Mouse (Mus musculus) small intestine, adult 2 months (tissue): ENCODE measurements around the gene Espn. TPM values are rescaled to one million over a fixed set of nuclear protein-coding genes. Genes with fewer than 3 reads are reported as not detected.

Source experiments
- H3K27ac ChIP-seq: fragments of 200-500 bp; 2 replicates; pipeline ENCODE4 v1.5.1; 2012; ENCODE audit warnings: low read depth, low read length, control low read depth, inconsistent platforms; ENCODE audit not compliant: insufficient read depth
- H3K27me3 ChIP-seq: fragments of 200-500 bp; 2 replicates; pipeline ENCODE4 v1.6.1; 2012; ENCODE audit warnings: mild to moderate bottlenecking, moderate library complexity, low read length, inconsistent platforms; ENCODE audit not compliant: control insufficient read depth, insufficient read depth
- H3K36me3 ChIP-seq: fragments of 200-500 bp; 2 replicates; pipeline ENCODE4 v1.6.1; 2012; ENCODE audit warnings: mild to moderate bottlenecking, low read length, control low read depth, inconsistent platforms; ENCODE audit not compliant: control insufficient read depth, insufficient read depth
- H3K4me1 ChIP-seq: fragments of 200-500 bp; 2 replicates; pipeline ENCODE4 v1.6.1; 2012; ENCODE audit warnings: low read length, inconsistent platforms, mixed read lengths; ENCODE audit not compliant: control insufficient read depth, insufficient read depth, insufficient read length
- H3K4me3 ChIP-seq: fragments of 200-500 bp; 2 replicates; pipeline ENCODE4 v1.5.1; 2012; ENCODE audit warnings: low read depth, mild to moderate bottlenecking, control low read depth, inconsistent platforms, low read length, moderate library complexity
- CTCF ChIP-seq: fragments of 200-500 bp; IDR thresholded peaks from 2 replicates; pipeline ENCODE4 v1.5.1; 2012; ENCODE audit warnings: low read depth, mild to moderate bottlenecking, control low read depth, inconsistent platforms, low read length, moderate library complexity, mixed read lengths; ENCODE audit not compliant: insufficient replicate concordance, insufficient read length; ENCODE audit errors: extremely low read depth
- POLR2A ChIP-seq: fragments of 200-500 bp; IDR thresholded peaks from 2 replicates; pipeline ENCODE4 v1.6.1; 2012; ENCODE audit warnings: low read depth, mild to moderate bottlenecking, control low read depth, inconsistent platforms, low read length, moderate library complexity
- WGBS: fragments of 180-500 bp; shearing (Covaris S2); methylation state at CpG from one replicate; pipeline ENCODE4 v1.1.7; 2018; 5-methylcytosine and 5-hydroxymethylcytosine counted together
- polyA plus RNA-seq: library from polyadenylated mRNA; depleted of rRNA; stranded (reverse); fragments of >200 nt; gene quantifications from 2 replicates; pipeline ENCODE4 v1.2.3, GENCODE M21; 2012

Espn gene
- polyA plus RNA-seq, 1 experiment, result 572 TPM

DNA sequence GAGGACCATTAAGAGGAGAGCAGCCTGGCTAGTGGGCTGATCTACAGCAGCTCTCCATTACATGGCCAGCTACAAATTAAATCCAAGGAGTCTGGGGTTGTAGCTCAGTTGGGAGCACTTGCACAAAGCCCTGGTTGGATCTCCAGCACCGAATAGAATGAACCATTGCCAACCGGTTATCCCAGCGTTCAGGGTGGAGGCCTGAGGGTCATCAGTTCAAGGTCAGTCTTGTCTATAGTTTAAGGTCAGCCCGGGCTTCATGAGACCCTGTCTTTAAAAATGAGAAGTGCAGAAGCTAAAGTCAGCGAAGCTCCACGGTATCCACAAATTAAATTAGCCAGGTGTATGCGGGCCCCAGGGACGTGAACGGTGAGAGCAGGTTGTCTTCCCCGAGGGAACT, 18.1 kb upstream of the Espn start:
- Histone ChIP-seq H3K27me3 (no peaks in the 10 kb centered on the region), H3K36me3 (no peaks in the 10 kb centered on the region), H3K27ac (no peak overlapping the region), H3K4me1 (peaks cover 3% of the 10 kb centered on the region), H3K4me3 (no peak overlapping the region)
- no peak for TF ChIP-seq CTCF
- no peak for TF ChIP-seq POLR2A
- WGBS, result 78% methylated on average over 10 of the region's 10 CpGs

DNA sequence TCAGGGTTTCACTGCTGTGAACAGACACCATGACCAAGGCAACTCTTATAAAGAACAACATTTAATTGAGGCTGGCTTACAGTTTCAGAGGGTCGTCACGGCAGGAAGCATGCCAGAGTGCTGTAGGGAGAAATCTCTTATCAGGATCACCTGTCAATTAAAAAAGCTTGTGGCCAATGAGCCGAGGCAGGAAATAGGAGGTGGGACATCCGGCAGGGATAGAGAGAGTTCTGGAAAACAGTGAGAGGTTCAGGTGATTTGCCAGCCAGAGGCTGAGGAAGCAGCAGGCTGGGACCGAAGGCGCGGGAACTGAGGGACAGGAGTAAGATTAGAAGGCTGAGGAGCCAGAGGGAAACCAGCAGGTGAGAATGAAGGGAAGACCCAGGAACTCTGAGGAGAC, 16.9 kb upstream of the Espn start:
- TF ChIP-seq POLR2A (no peak), CTCF (no peak)
- H3K4me1 ChIP-seq, result peaks cover 4% of the 10 kb centered on the region
- 72% methylated on average over 7 of the region's 7 CpGs for WGBS

DNA sequence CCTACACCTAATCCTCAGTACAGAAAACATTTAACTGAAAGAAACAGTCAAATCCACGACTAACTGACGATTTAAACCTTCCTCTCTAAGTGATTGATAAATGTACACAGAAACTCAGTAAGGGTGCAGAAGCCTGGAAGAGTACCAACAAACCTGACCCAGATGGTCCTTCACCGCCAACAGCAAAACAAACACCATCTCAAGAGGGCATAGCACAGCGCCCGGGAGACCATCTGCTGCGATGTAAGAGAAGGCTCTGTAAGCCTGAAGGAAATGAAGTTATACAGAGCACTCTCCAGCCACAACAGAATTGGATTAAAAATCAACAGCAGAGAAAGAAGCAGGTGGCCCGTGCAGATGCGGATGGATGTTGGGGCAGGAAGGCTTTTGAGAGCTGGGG, 15.9 kb upstream of the Espn start:
- H3K4me1 ChIP-seq, result peaks cover 5% of the 10 kb centered on the region
- H3K27ac ChIP-seq, result no peak overlapping the region
- H3K27me3 ChIP-seq, result no peaks in the 10 kb centered on the region
- no peak overlapping the region for H3K4me3 ChIP-seq
- TF ChIP-seq POLR2A (no peak), CTCF (no peak)
- H3K36me3 ChIP-seq, result no peaks in the 10 kb centered on the region
- WGBS, result 26% methylated on average over 8 of the region's 8 CpGs

More for the DNA sequence above, 16.9 kb upstream of the Espn start:
- Histone ChIP-seq H3K36me3 (no peaks in the 10 kb centered on the region), H3K27me3 (no peaks in the 10 kb centered on the region), H3K4me3 (no peak overlapping the region), H3K27ac (no peak overlapping the region)

DNA sequence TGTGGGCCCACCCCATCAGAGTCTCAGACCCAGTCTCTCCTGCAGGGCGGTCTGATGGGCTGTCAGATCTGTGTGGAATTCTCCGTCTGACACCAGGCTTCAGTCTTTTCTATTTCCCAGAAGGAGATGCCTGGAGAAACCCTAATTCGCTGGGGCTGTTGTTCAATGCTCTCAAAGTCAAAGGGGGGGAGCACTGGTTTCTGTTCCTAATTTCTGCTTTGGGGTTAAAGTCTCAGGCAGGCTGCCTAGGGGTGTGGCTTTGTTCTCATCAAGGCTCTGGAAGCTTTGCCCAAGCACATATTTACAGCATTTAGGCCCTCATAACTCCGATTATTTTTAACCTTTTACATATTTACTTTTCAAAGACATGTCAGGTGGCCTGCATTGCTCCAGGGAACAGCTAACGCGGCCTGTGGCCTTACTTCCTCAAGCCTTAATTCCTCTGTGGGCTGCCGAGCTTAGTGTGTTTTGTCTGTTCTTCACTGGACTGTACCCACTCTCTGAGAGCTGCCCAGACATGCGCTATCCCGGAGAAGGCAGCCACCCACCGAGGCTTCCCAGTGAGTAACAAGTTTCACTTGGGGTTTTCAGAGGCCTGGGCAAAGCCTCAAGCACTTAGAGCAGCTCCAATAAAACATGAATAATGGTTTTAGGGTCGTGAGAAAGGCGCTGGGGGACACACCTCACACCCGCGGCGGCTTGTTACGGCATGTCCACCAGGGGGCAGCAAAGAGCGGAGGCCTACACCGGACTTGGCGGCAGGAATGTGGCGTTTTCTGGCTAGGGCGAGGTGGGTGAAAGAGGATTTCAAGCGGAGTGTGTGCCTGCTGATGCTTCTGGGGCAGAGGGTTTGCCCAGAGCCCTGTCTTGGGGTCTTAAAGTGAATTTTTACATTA, 13.1 kb upstream of the Espn start:
- no peaks in the 10 kb centered on the region for H3K27me3 ChIP-seq
- WGBS, result 14% methylated on average over 22 of the region's 22 CpGs
- TF ChIP-seq POLR2A (no peak), CTCF (peak; percentile 94)
- peak overlapping the region; percentile 35 for H3K4me3 ChIP-seq
- no peaks in the 10 kb centered on the region for H3K36me3 ChIP-seq
- peaks cover 25% of the 10 kb centered on the region for H3K4me1 ChIP-seq
- peak overlapping the region; percentile 41; the same call in 1 of the 2 replicates for H3K27ac ChIP-seq

DNA sequence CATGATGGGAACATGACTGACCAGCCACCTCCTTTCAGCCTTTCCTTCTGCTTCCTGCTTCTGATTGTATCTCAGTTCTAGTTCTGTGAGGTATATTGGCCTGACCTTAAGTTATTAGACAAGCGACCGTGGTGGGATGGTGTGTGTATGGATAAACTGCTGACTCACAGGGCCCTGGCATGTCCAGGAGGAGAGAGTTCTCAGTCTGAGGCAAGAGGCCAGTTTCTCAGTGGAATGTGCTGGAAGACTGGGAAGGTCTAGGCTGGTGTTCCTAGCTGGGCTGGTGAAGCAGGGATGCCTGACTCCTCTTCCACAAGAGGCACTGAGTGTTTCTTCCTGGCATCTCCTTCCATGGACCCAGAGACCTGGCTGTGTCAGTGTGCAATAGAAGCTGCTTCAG, 10.6 kb upstream of the Espn start:
- TF ChIP-seq POLR2A, result no peak
- no peak for TF ChIP-seq CTCF
- H3K4me1 ChIP-seq, result peaks cover 41% of the 10 kb centered on the region
- WGBS, result 63% methylated on average over 2 of the region's 2 CpGs
- H3K4me3 ChIP-seq, result no peak overlapping the region
- H3K36me3 ChIP-seq, result no peaks in the 10 kb centered on the region
- H3K27me3 ChIP-seq, result peaks cover 10% of the 10 kb centered on the region; the same call in 1 of the 2 replicates
- peak overlapping the region; percentile 14 for H3K27ac ChIP-seq

DNA sequence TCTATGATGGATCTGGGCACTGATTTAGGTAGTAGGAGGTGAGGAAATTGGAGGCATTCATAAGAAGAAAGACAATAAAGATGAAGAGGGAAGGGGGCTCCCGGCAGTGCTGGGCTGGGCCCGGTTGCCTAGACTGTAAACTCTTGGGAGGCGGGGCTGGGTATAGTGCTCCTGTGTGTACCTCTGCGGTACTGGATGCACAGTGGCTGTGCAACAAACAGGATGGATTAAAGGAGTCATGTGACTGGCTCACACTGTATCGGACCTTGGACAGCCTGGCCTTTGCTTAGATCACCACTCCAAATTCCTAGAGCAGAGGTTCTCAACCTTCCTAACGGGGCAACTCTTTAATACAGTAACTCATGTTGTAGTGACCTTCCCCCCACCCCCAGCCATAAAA, 9.4 kb upstream of the Espn start:
- Histone ChIP-seq H3K4me3 (peak overlapping the region; percentile 35), H3K4me1 (peaks cover 41% of the 10 kb centered on the region), H3K27ac (peak overlapping the region; percentile 98), H3K36me3 (no peaks in the 10 kb centered on the region), H3K27me3 (peaks cover 10% of the 10 kb centered on the region; the same call in 1 of the 2 replicates)
- WGBS, result 33% methylated on average over 6 of the region's 6 CpGs
- no peak for TF ChIP-seq CTCF
- peak; percentile 62; the same call in 1 of the 2 replicates for TF ChIP-seq POLR2A

DNA sequence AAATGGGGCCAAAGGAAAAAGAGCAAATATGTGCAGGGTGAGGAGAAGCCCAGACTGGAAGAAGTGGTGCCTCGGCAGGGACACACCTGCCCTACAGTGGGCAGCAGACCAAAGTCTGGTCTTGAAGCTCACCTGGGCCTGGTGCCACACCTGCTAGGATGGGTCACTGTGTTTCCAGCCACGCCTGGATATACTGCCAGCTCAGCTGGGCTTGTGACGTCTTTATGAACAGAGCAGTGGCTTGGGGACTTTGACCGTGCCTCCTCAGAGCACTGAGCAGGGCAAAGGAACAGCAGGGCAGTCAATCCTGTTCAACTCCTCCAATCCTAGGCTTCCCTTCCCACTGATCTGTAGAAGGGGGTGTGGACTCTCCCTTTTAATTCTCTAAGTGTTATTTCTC, 8.6 kb upstream of the Espn start:
- TF ChIP-seq CTCF (no peak), POLR2A (no peak)
- 26% methylated on average over 4 of the region's 4 CpGs for WGBS
- peak overlapping the region; percentile 98 for H3K27ac ChIP-seq
- H3K4me1 ChIP-seq, result peaks cover 41% of the 10 kb centered on the region
- H3K36me3 ChIP-seq, result no peaks in the 10 kb centered on the region
- H3K27me3 ChIP-seq, result peaks cover 10% of the 10 kb centered on the region; the same call in 1 of the 2 replicates
- peak overlapping the region; percentile 73 for H3K4me3 ChIP-seq
